Mouse (Mus musculus) lung, adult 2 months (tissue): ENCODE data around the gene Hist1h2af. TPM values are rescaled to one million over a fixed set of nuclear protein-coding genes. Genes with fewer than 3 reads are reported as not detected.

Experiments used
- DNase-seq: peaks from one replicate; pipeline ENCODE4 v3.0.0; 2022
- H3K4me1 ChIP-seq: fragments of 200-500 bp; 2 replicates; pipeline ENCODE4 v1.6.1; 2011; ENCODE audit warnings: low read length; ENCODE audit not compliant: control insufficient read depth, insufficient read depth
- H3K4me3 ChIP-seq: fragments of 200-500 bp; replicated peaks from 2 replicates; pipeline ENCODE3; 2011; ENCODE audit warnings: low read depth, mild to moderate bottlenecking, control low read depth, low read length; ENCODE audit errors: extremely low read depth
- CTCF ChIP-seq: fragments of 200-500 bp; IDR thresholded peaks from 2 replicates; pipeline ENCODE4 v1.5.1; 2011; ENCODE audit warnings: mild to moderate bottlenecking, low read length, control low read depth; ENCODE audit not compliant: insufficient read depth
- POLR2A ChIP-seq: fragments of 200-500 bp; IDR thresholded peaks from 2 replicates; pipeline ENCODE4 v1.6.1; 2011; ENCODE audit warnings: low read depth, mild to moderate bottlenecking, control low read depth, low read length, borderline replicate concordance; ENCODE audit errors: extremely low read depth
- WGBS: fragments of 180-500 bp; shearing (Covaris S2); methylation state at CpG from one replicate; pipeline ENCODE4 v1.1.7; 2018; 5-methylcytosine and 5-hydroxymethylcytosine counted together
- polyA plus RNA-seq: library from polyadenylated mRNA; depleted of rRNA; stranded (reverse); fragments of >200 nt; gene quantifications from 2 replicates; pipeline ENCODE4 v1.2.3, GENCODE M21; 2012

The Hist1h2af gene
- polyA plus RNA-seq, 1 experiment: 47.1 TPM

- 32% methylated on average over 5 of the region's 5 CpGs for whole genome bisulfite sequencing
- peaks cover 3% of the 10 kb centered on the region; the same call in 1 of the 2 replicates for H3K4me1 ChIP-seq
- DNase-seq: no peak
- TF ChIP-seq POLR2A (no peak), CTCF (no peak)
- H3K4me3 ChIP-seq: no peak overlapping the region
Observed at GRCm38 (mm10) chr13:23523976-23524375, 9.7 kb upstream of the Hist1h2af start.

GRCm38 (mm10) chr13:23524654-23525053 lies 9.1 kb upstream of the Hist1h2af start:
- peaks cover 3% of the 10 kb centered on the region for H3K4me1 ChIP-seq
- DNase-seq: peak; percentile 79
- 12% methylated on average over 5 of the region's 5 CpGs for WGBS
- no peak overlapping the region for H3K4me3 ChIP-seq
- TF ChIP-seq CTCF (peak; percentile 91), POLR2A (no peak)

GRCm38 (mm10) chr13:23525901-23526300 lies 7.8 kb upstream of the Hist1h2af start:
- DNase-seq: no peak
- WGBS: 7% methylated on average over 10 of the region's 10 CpGs
- Histone ChIP-seq H3K4me3 (peak overlapping the region; percentile 33), H3K4me1 (peaks cover 3% of the 10 kb centered on the region)
- TF ChIP-seq CTCF (no peak), POLR2A (no peak)

GRCm38 (mm10) chr13:23526312-23526711 lies 7.4 kb upstream of the Hist1h2af start:
- Histone ChIP-seq H3K4me3 (peak overlapping the region; percentile 41), H3K4me1 (peaks cover 3% of the 10 kb centered on the region)
- WGBS: 1% methylated on average over 17 of the region's 17 CpGs
- peak; percentile 88 for DNase-seq
- TF ChIP-seq CTCF (no peak), POLR2A (no peak)

GRCm38 (mm10) chr13:23529005-23529404 lies 4.7 kb upstream of the Hist1h2af start:
- TF ChIP-seq CTCF: no peak
- no peak for TF ChIP-seq POLR2A
- 83% methylated on average over 5 of the region's 5 CpGs for WGBS
- no peak overlapping the region for H3K4me3 ChIP-seq
- no peak for DNase-seq
- H3K4me1 ChIP-seq: peaks cover 3% of the 10 kb centered on the region

GRCm38 (mm10) chr13:23529480-23530165 lies 4.1 kb upstream of the Hist1h2af start:
- Histone ChIP-seq H3K4me3 (no peak overlapping the region), H3K4me1 (peaks cover 5% of the 10 kb centered on the region)
- 24% methylated on average over 2 of the region's 2 CpGs for WGBS
- no peak for DNase-seq
- TF ChIP-seq POLR2A: no peak
- no peak for TF ChIP-seq CTCF

GRCm38 (mm10) chr13:23530181-23530900 lies 3.4 kb upstream of the Hist1h2af start:
- TF ChIP-seq POLR2A (no peak), CTCF (no peak)
- DNase-seq: peak; percentile 61
- under 1% methylated on average over 20 of the region's 20 CpGs for WGBS
- H3K4me3 ChIP-seq: peak overlapping the region; percentile 73
- H3K4me1 ChIP-seq: peaks cover 5% of the 10 kb centered on the region

GRCm38 (mm10) chr13:23530901-23531875 lies 2.5 kb upstream of the Hist1h2af start, which contains the start of gene Hist1h4h:
Gene Hist1h4h (plus strand): TSS chr13:23531050.
- no peak for TF ChIP-seq CTCF
- peak; percentile 98 for TF ChIP-seq POLR2A
- peaks cover 5% of the 10 kb centered on the region for H3K4me1 ChIP-seq
- under 1% methylated on average over 62 of the region's 70 CpGs for WGBS
- peak within 1 kb of the TSS; percentile 73 for H3K4me3 ChIP-seq
- DNase-seq: peak; percentile 96
